Mouse (Mus musculus): Measurements from ENCODE around the gene Bcl10. TPM values are rescaled to one million over a fixed set of nuclear protein-coding genes. Genes with fewer than 3 reads are reported as not detected.
"Not testable (repeated sequence)": the region's sequence is repeated elsewhere in the genome, so short reads cannot be mapped to it uniquely, and the experiment has no call there.

The Bcl10 gene
- 50.3 and 52.1 TPM in 2 replicates for polyA plus RNA-seq (2015; fragmentation: Nextera tagmentation; extraction: Ambion mirVana)

- peak within 1 kb of the TSS; percentile 73 for H3K4me2 ChIP-seq (ENCODE audit: low read depth, low read length)
- peak within 1 kb of the TSS; percentile 64; the same call in 1 of the 2 replicates for H3K9ac ChIP-seq (ENCODE audit: low read length)
- no peaks in the 10 kb centered on the region for H3K27me3 ChIP-seq (ENCODE audit: control insufficient read depth, insufficient read depth, low read length)
- peak within 1 kb of the TSS; percentile 47 for H3K4me3 ChIP-seq (replicated peaks; ENCODE audit: low read length)
- peaks cover 16% of the 10 kb centered on the region for H3K4me1 ChIP-seq (ENCODE audit: control insufficient read depth, insufficient read depth, low read length)
- no peak for ATAC-seq (ENCODE audit: insufficient read depth, low FRiP score)
- H3K27ac ChIP-seq (ENCODE audit: low read length), result peak within 1 kb of the TSS; percentile 91
- 25% methylated on average over 11 of the region's 11 CpGs for WGBS
- H3K9me3 ChIP-seq (replicated peaks; ENCODE audit: control insufficient read depth, low read length), result peaks cover 8% of the 10 kb centered on the region; the same call in 1 of the 2 replicates
- no peaks in the 10 kb centered on the region for H3K36me3 ChIP-seq (ENCODE audit: control insufficient read depth, insufficient read depth, low read length)
Observed at GRCm38 (mm10) chr3:145922019-145922854, at the start of gene Bcl10. Gene Bcl10 (plus strand): TSS chr3:145922804.

- 80% methylated on average over 1 of the region's 1 CpGs for WGBS
- Histone ChIP-seq H3K4me3 (replicated peaks; ENCODE audit: low read length) (no peak overlapping the region), H3K36me3 (ENCODE audit: control insufficient read depth, insufficient read depth, low read length) (no peaks in the 10 kb centered on the region), H3K27me3 (ENCODE audit: control insufficient read depth, insufficient read depth, low read length) (no peaks in the 10 kb centered on the region), H3K4me1 (ENCODE audit: control insufficient read depth, insufficient read depth, low read length) (no peaks in the 10 kb centered on the region), H3K4me2 (ENCODE audit: low read depth, low read length) (no peak overlapping the region), H3K9ac (ENCODE audit: low read length) (no peak overlapping the region), H3K9me3 (replicated peaks; ENCODE audit: control insufficient read depth, low read length) (no peaks in the 10 kb centered on the region), H3K27ac (ENCODE audit: low read length) (no peak overlapping the region)
- ATAC-seq (ENCODE audit: insufficient read depth, low FRiP score), result no peak
Observed at GRCm38 (mm10) chr3:145873271-145873670, 49.3 kb upstream of the Bcl10 start.

DNA sequence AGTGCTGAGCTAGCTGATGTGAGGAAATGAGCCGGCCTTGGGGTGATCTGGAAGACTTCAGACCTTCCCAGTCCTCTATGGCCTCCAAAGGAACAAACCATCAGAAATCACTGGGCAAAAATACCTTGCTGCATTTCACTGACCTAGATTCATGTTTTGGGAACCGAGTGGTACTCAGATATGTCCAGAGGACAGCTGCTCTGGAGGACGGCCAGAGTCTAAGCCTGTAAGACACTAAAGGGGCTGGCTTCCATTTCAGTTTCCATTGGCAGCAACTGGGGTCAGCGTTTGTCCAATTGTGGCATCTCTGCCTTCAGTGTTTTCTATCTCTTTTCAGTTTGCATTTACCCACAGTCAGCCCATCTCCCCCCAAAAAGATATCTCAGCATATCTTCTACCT, 48.5 kb upstream of the Bcl10 start:
- no peak for ATAC-seq (ENCODE audit: insufficient read depth, low FRiP score)
- H3K27ac ChIP-seq (ENCODE audit: low read length), result no peak overlapping the region
- whole genome bisulfite sequencing, result 74% methylated on average over 4 of the region's 4 CpGs
- no peaks in the 10 kb centered on the region for H3K36me3 ChIP-seq (ENCODE audit: control insufficient read depth, insufficient read depth, low read length)
- no peaks in the 10 kb centered on the region for H3K9me3 ChIP-seq (replicated peaks; ENCODE audit: control insufficient read depth, low read length)
- no peaks in the 10 kb centered on the region for H3K4me1 ChIP-seq (ENCODE audit: control insufficient read depth, insufficient read depth, low read length)
- no peak overlapping the region for H3K4me2 ChIP-seq (ENCODE audit: low read depth, low read length)
- H3K9ac ChIP-seq (ENCODE audit: low read length), result no peak overlapping the region
- no peaks in the 10 kb centered on the region for H3K27me3 ChIP-seq (ENCODE audit: control insufficient read depth, insufficient read depth, low read length)
- H3K4me3 ChIP-seq (replicated peaks; ENCODE audit: low read length), result no peak overlapping the region

- Histone ChIP-seq H3K4me3 (replicated peaks; ENCODE audit: low read length) (no peak overlapping the region), H3K9ac (ENCODE audit: low read length) (no peak overlapping the region), H3K36me3 (ENCODE audit: control insufficient read depth, insufficient read depth, low read length) (no peaks in the 10 kb centered on the region), H3K9me3 (replicated peaks; ENCODE audit: control insufficient read depth, low read length) (no peaks in the 10 kb centered on the region), H3K27me3 (ENCODE audit: control insufficient read depth, insufficient read depth, low read length) (no peaks in the 10 kb centered on the region), H3K4me2 (ENCODE audit: low read depth, low read length) (no peak overlapping the region), H3K4me1 (ENCODE audit: control insufficient read depth, insufficient read depth, low read length) (no peaks in the 10 kb centered on the region), H3K27ac (ENCODE audit: low read length) (no peak overlapping the region)
- whole genome bisulfite sequencing, result 70% methylated on average over 11 of the region's 11 CpGs
- no peak for ATAC-seq (ENCODE audit: insufficient read depth, low FRiP score)
Observed at GRCm38 (mm10) chr3:145876120-145876519, 46.5 kb upstream of the Bcl10 start.

DNA sequence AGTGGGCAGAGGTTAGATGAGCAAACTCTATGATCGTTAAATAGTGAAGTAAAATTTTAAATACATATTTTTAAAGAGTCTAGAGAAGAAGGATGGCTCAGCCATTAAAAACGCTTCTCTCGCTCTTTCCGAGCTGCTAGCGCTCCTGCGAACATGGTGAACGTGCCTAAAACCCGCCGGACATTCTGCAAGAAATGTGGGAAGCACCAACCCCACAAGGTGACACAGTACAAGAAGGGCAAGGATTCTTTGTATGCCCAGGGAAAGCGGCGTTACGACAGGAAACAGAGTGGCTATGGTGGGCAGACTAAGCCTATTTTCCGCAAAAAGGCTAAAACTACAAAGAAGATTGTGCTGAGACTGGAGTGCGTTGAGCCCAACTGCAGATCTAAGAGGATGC, 43.7 kb upstream of the Bcl10 start:
- not testable (repeated sequence) for H3K27me3 ChIP-seq (ENCODE audit: control insufficient read depth, insufficient read depth, low read length); ATAC-seq (ENCODE audit: insufficient read depth, low FRiP score); H3K4me3 ChIP-seq (replicated peaks; ENCODE audit: low read length); H3K9me3 ChIP-seq (replicated peaks; ENCODE audit: control insufficient read depth, low read length); H3K9ac ChIP-seq (ENCODE audit: low read length); H3K36me3 ChIP-seq (ENCODE audit: control insufficient read depth, insufficient read depth, low read length); H3K27ac ChIP-seq (ENCODE audit: low read length); H3K4me1 ChIP-seq (ENCODE audit: control insufficient read depth, insufficient read depth, low read length); H3K4me2 ChIP-seq (ENCODE audit: low read depth, low read length)
- WGBS, result 93% methylated on average over 13 of the region's 14 CpGs

- no peak overlapping the region for H3K4me2 ChIP-seq (ENCODE audit: low read depth, low read length)
- H3K4me3 ChIP-seq (replicated peaks; ENCODE audit: low read length), result no peak overlapping the region
- ATAC-seq (ENCODE audit: insufficient read depth, low FRiP score), result no peak
- no peaks in the 10 kb centered on the region; the same call in 1 of the 2 replicates for H3K4me1 ChIP-seq (ENCODE audit: control insufficient read depth, insufficient read depth, low read length)
- 75% methylated on average over 1 of the region's 1 CpGs for WGBS
- H3K9me3 ChIP-seq (replicated peaks; ENCODE audit: control insufficient read depth, low read length), result no peaks in the 10 kb centered on the region
- H3K27ac ChIP-seq (ENCODE audit: low read length), result no peak overlapping the region
- H3K36me3 ChIP-seq (ENCODE audit: control insufficient read depth, insufficient read depth, low read length), result no peaks in the 10 kb centered on the region
- no peaks in the 10 kb centered on the region for H3K27me3 ChIP-seq (ENCODE audit: control insufficient read depth, insufficient read depth, low read length)
- no peak overlapping the region for H3K9ac ChIP-seq (ENCODE audit: low read length)
Observed at GRCm38 (mm10) chr3:145880335-145880734, 42.3 kb upstream of the Bcl10 start.

DNA sequence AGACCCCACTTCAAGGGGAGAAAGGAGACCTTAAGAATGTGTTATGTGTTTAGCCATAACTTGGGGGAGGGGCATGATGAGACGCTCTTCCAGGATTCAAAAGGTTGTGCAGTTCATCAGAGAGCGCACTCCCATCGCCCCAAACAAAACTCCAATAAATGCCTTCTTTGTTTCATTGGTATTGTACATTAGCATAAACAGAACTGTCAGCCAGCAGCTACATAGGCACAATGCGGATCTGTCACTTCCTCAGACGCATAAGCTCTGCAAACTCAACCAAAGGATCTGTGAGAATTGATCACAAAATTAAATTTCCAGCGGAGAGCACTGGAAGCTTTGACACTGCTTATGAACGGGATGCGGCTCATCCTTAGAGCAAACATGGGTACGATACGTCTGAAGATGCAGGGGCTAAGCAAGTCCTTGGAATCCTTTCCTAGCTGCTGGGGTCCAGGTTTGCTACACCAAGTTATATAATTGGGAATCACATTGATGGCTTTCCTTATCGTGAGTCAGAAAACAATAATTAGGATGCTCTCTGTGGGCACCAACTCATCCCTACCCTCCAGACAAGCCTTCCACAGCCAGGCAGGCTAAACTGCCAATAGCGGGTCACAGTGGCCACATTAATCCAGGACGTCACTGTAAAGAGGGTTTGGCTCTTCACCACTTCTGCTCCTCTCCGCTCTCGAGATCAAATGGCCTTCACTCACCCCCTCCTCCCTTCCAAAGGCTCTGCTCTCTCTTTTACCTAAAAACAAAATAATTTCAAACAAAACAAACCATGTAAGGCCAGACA, 40.3 kb upstream of the Bcl10 start:
- Histone ChIP-seq H3K9me3 (replicated peaks; ENCODE audit: control insufficient read depth, low read length) (no peaks in the 10 kb centered on the region), H3K4me3 (replicated peaks; ENCODE audit: low read length) (no peak overlapping the region), H3K4me2 (ENCODE audit: low read depth, low read length) (no peak overlapping the region), H3K9ac (ENCODE audit: low read length) (no peak overlapping the region), H3K27me3 (ENCODE audit: control insufficient read depth, insufficient read depth, low read length) (no peaks in the 10 kb centered on the region), H3K36me3 (ENCODE audit: control insufficient read depth, insufficient read depth, low read length) (no peaks in the 10 kb centered on the region), H3K4me1 (ENCODE audit: control insufficient read depth, insufficient read depth, low read length) (peaks cover 9% of the 10 kb centered on the region; the same call in 1 of the 2 replicates), H3K27ac (ENCODE audit: low read length) (no peak overlapping the region)
- no peak for ATAC-seq (ENCODE audit: insufficient read depth, low FRiP score)
- WGBS, result 82% methylated on average over 15 of the region's 15 CpGs

DNA sequence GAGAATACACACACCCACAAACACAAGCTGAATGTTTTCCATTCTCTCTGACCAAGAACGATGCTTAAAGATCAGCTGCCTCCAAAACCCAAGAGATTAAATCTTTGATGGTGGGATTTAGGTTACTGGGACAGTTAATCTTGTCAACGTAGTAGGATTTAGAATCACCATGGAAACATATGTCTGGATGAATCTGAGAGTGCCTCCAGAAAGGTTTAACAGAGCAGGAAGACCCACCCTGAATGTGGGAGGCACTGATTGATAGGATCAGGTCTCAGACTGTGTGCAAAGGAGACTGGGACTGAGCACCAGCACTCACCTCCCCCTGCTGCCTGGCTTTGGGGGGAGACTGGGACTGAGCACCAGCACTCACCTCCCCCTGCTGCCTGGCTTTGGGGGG, 39.4 kb upstream of the Bcl10 start:
- ATAC-seq (ENCODE audit: insufficient read depth, low FRiP score), result peak; percentile 27; the same call in 1 of the 2 replicates
- Histone ChIP-seq H3K4me1 (ENCODE audit: control insufficient read depth, insufficient read depth, low read length) (peaks cover 9% of the 10 kb centered on the region; the same call in 1 of the 2 replicates), H3K9ac (ENCODE audit: low read length) (no peak overlapping the region), H3K4me3 (replicated peaks; ENCODE audit: low read length) (no peak overlapping the region), H3K9me3 (replicated peaks; ENCODE audit: control insufficient read depth, low read length) (no peaks in the 10 kb centered on the region), H3K27me3 (ENCODE audit: control insufficient read depth, insufficient read depth, low read length) (no peaks in the 10 kb centered on the region), H3K27ac (ENCODE audit: low read length) (no peak overlapping the region), H3K4me2 (ENCODE audit: low read depth, low read length) (no peak overlapping the region), H3K36me3 (ENCODE audit: control insufficient read depth, insufficient read depth, low read length) (no peaks in the 10 kb centered on the region)
- 42% methylated on average over 2 of the region's 2 CpGs for WGBS

DNA sequence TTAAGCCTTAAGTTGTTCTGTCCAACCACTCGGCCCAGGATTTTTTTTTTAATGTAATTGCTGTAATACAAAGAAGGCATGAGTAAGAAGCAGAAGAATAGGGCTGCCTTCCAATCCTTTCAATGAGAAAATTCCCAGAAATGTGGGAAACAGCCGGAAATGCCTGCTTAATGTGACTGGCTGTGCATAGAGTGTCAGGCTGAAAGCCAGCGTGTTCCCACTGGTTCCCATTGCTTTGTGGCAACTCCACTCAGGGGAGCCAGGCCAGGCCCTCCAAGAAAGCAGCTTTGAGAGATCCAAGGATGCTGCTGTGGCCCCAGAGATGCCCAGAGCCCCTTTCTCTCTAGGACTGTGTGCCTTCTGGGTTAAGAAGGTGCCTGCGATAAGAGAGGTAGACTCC, 37.2 kb upstream of the Bcl10 start:
- ATAC-seq (ENCODE audit: insufficient read depth, low FRiP score), result no peak
- Histone ChIP-seq H3K9ac (ENCODE audit: low read length) (no peak overlapping the region), H3K27me3 (ENCODE audit: control insufficient read depth, insufficient read depth, low read length) (no peaks in the 10 kb centered on the region), H3K4me3 (replicated peaks; ENCODE audit: low read length) (no peak overlapping the region), H3K36me3 (ENCODE audit: control insufficient read depth, insufficient read depth, low read length) (no peaks in the 10 kb centered on the region), H3K27ac (ENCODE audit: low read length) (peak overlapping the region; percentile 70), H3K4me2 (ENCODE audit: low read depth, low read length) (no peak overlapping the region), H3K4me1 (ENCODE audit: control insufficient read depth, insufficient read depth, low read length) (peaks cover 9% of the 10 kb centered on the region; the same call in 1 of the 2 replicates), H3K9me3 (replicated peaks; ENCODE audit: control insufficient read depth, low read length) (no peaks in the 10 kb centered on the region)
- 58% methylated on average over 4 of the region's 4 CpGs for WGBS

All from stomach, embryonic 16.5 days (tissue).